Mouse (Mus musculus) lung, adult 2 months (tissue): ENCODE measurements around the gene Shld2.

Experiments used
- CTCF ChIP-seq: fragments of 200-500 bp; IDR thresholded peaks from 2 replicates; pipeline ENCODE4 v1.5.1; 2011; ENCODE audit warnings: mild to moderate bottlenecking, low read length, control low read depth; ENCODE audit not compliant: insufficient read depth
- POLR2A ChIP-seq: fragments of 200-500 bp; IDR thresholded peaks from 2 replicates; pipeline ENCODE4 v1.6.1; 2011; ENCODE audit warnings: low read depth, mild to moderate bottlenecking, control low read depth, low read length, borderline replicate concordance; ENCODE audit errors: extremely low read depth

GRCm38 (mm10) chr14:34288396-34288795, 21.9 kb downstream of the Shld2 start:
- TF ChIP-seq POLR2A (no peak), CTCF (no peak)
